Mouse (Mus musculus): ENCODE data around the gene Orc2.

DNA sequence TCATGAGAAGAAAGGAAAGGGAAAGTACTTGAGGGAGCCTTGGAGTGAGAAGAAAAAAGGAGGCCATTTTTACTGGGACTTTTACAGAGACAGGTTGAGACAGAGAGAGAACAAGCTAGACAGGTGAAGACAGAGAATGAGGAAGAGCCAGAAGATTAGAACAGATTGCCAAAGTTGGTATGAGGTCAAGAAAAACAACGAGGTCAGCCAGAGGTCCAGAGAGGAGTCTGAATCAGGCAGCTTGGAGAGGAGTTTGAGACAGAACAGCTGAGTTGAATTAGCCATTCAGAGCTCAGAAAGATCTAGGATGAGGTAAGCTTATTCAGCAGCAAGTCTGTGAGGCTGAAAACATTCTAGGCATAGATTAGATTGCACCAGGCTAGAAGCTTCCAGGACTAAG lies 36.5 kb upstream of the Orc2 start:
- TF ChIP-seq CTCF (IDR thresholded peaks at IDR 0.05; ENCODE audit: low read depth, low read length) (no peak), TAL1 (conservative IDR thresholded peaks at IDR 0.05; ENCODE audit: low read depth, low read length) (no peak), GATA1 (IDR thresholded peaks at IDR 0.05; ENCODE audit: borderline replicate concordance, low read length) (no peak), GATA2 (IDR thresholded peaks at IDR 0.05; ENCODE audit: borderline replicate concordance, low read depth, low read length) (no peak)
